Mouse (Mus musculus) stomach, postnatal 0 days (tissue): ENCODE data around the gene Gm9837.

Source experiments
- CTCF ChIP-seq: IDR thresholded peaks from 2 replicates; pipeline ENCODE4 v1.5.1; 2016; ENCODE audit warnings: antibody characterized with exemption, low read depth, mild to moderate bottlenecking, moderate library complexity
- EP300 ChIP-seq: optimal IDR thresholded peaks from 2 replicates; pipeline ENCODE3; 2016; ENCODE audit warnings: antibody characterized with exemption

- TF ChIP-seq CTCF (no peak), EP300 (no peak)
These were observed 48.5 kb upstream of the Gm9837 start for GRCm38 (mm10) chr11:53518759-53519158.
